Mouse (Mus musculus) liver, adult 2 months (tissue): ENCODE measurements around the gene Unc13b. TPM values are rescaled to one million over a fixed set of nuclear protein-coding genes. Genes with fewer than 3 reads are reported as not detected.
A peak's percentile ranks its signal among the peaks of the same experiment; 100 is the strongest.

Experiments
- DNase-seq: peaks from one replicate; pipeline ENCODE4 v3.0.0-alpha.2; 2011; ENCODE audit warnings: low read depth, low spot score; ENCODE audit errors: extremely low read depth
- H3K27ac ChIP-seq: fragments of 200-500 bp; replicated peaks from 2 replicates; pipeline ENCODE4 v1.5.1; 2012; ENCODE audit warnings: low read depth, mild to moderate bottlenecking, control low read depth, inconsistent platforms, low read length; ENCODE audit not compliant: insufficient read depth
- H3K27me3 ChIP-seq: fragments of 200-500 bp; 2 replicates; pipeline ENCODE4 v1.6.1; 2012; ENCODE audit warnings: mild to moderate bottlenecking, moderate library complexity, low read length, inconsistent platforms; ENCODE audit not compliant: control insufficient read depth, insufficient read depth
- H3K36me3 ChIP-seq: fragments of 200-500 bp; 2 replicates; pipeline ENCODE4 v1.6.1; 2012; ENCODE audit warnings: low read length, inconsistent platforms; ENCODE audit not compliant: control insufficient read depth, insufficient read depth
- H3K4me1 ChIP-seq: fragments of 200-500 bp; 2 replicates; pipeline ENCODE4 v1.6.1; 2011; ENCODE audit warnings: low read length; ENCODE audit not compliant: control insufficient read depth, insufficient read depth
- H3K4me3 ChIP-seq: fragments of 200-500 bp; 2 replicates; pipeline ENCODE4 v1.5.1; 2011; ENCODE audit warnings: low read depth, mild to moderate bottlenecking, control low read depth, low read length, moderate library complexity; ENCODE audit not compliant: insufficient read depth
- H3K79me2 ChIP-seq: fragments of 200-500 bp; 2 replicates; pipeline ENCODE4 v1.6.1; 2012; ENCODE audit warnings: inconsistent platforms, mild to moderate bottlenecking, low read length, moderate library complexity; ENCODE audit not compliant: control insufficient read depth, insufficient read depth
- H3K9ac ChIP-seq: fragments of 200-500 bp; 2 replicates; pipeline ENCODE4 v1.6.1; 2012; ENCODE audit warnings: low read depth, mild to moderate bottlenecking, control low read depth, inconsistent platforms, low read length
- CTCF ChIP-seq: fragments of 200-500 bp; IDR thresholded peaks from 2 replicates; pipeline ENCODE4 v1.5.1; 2011; ENCODE audit warnings: low read depth, low read length, control low read depth
- POLR2A ChIP-seq: fragments of 200-500 bp; IDR thresholded peaks from 2 replicates; pipeline ENCODE4 v1.6.1; 2011; ENCODE audit warnings: low read length, control low read depth; ENCODE audit not compliant: insufficient read depth; ENCODE audit errors: extremely low read depth
- WGBS: fragments of 180-500 bp; shearing (Covaris S2); methylation state at CpG from one replicate; pipeline ENCODE4 v1.1.7; 2018; 5-methylcytosine and 5-hydroxymethylcytosine counted together
- polyA plus RNA-seq: library from polyadenylated mRNA; depleted of rRNA; stranded (reverse); fragments of >200 nt; gene quantifications from 2 replicates; pipeline ENCODE4 v1.2.3, GENCODE M21; 2012
- total RNA-seq: library from RNA; depleted of rRNA; stranded (reverse); fragments of >200 nt; gene quantifications from 2 replicates; pipeline ENCODE4 v1.2.3, GENCODE M21; 2014

The Unc13b gene
- total and polyA plus RNA-seq, 2 experiments: 2.6 to 3.7 TPM

DNA sequence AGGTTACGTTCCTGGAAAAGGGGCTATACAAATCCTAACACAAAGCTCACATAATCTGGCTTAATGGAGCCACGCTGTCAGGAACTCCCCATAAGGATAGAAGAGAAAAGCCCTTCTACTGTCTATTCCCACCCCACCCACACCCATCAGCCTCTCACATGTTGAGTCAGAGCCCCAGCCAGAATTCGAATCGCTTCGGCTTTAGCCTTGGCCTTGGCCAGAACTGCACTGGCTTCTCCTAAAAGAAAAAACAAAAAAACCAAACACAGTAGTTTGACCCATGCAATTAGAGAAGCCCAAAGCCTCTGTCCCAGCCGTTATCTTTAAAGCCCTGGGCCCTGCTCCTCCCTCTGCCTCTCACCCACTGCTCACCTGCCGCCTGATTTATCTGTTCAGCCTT, 29.6 kb upstream of the Unc13b start:
- Histone ChIP-seq H3K4me3 (no peak overlapping the region), H3K9ac (no peak overlapping the region), H3K4me1 (peaks cover 15% of the 10 kb centered on the region), H3K27me3 (no peaks in the 10 kb centered on the region), H3K27ac (no peak overlapping the region), H3K36me3 (peaks cover 7% of the 10 kb centered on the region; the same call in 1 of the 2 replicates), H3K79me2 (no peaks in the 10 kb centered on the region; the same call in 1 of the 2 replicates)
- DNase-seq: no peak
- 94% methylated on average over 7 of the region's 7 CpGs for WGBS
- TF ChIP-seq POLR2A (no peak), CTCF (no peak)

DNA sequence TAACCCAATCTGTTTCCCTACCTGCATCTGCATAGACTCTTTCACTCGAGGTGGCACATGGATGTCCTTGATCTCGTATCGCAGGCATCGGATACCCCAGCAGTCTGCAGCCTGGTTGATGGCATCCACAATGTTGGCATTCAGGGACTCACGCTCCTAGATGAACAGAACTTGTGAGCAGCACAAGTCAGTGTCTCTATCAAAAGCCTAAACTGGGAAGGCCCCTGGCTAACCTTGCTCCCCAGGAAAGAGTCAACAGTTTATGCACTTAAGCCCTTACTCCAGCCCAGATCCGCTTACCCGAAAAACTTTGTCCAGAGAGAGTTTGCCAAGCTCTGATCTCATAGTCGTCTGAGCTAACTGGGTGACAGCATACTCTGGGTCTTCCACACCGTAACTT, 29.0 kb upstream of the Unc13b start:
- H3K4me1 ChIP-seq: peaks cover 11% of the 10 kb centered on the region
- peaks cover 7% of the 10 kb centered on the region; the same call in 1 of the 2 replicates for H3K36me3 ChIP-seq
- H3K4me3 ChIP-seq: no peak overlapping the region
- TF ChIP-seq CTCF: no peak
- TF ChIP-seq POLR2A: no peak
- H3K27ac ChIP-seq: no peak overlapping the region
- H3K27me3 ChIP-seq: no peaks in the 10 kb centered on the region
- no peak overlapping the region for H3K9ac ChIP-seq
- H3K79me2 ChIP-seq: no peaks in the 10 kb centered on the region; the same call in 1 of the 2 replicates
- 77% methylated on average over 9 of the region's 9 CpGs for WGBS
- DNase-seq: no peak

DNA sequence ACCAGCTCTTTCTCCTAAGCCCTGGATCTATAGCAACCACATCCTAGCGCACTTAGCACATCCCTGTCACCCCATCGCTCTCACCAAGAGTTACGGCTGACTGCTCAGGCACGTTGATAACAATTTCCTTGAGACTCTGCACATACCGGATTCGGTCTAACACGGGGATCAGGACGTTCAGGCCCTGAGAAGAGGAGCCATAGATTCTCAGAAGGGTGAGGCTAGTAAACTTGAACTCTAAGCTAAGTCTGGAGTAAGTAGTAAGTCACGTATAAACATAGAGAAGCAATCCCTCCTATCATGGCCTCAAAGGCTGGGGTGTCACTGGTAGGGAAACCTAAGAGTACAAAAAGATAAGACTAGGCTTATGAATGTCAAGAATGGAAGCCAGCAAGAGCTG, 28.4 kb upstream of the Unc13b start:
- Histone ChIP-seq H3K36me3 (peaks cover 7% of the 10 kb centered on the region; the same call in 1 of the 2 replicates), H3K79me2 (no peaks in the 10 kb centered on the region; the same call in 1 of the 2 replicates), H3K27ac (peak overlapping the region; percentile 78; the same call in 1 of the 2 replicates), H3K9ac (peak overlapping the region; percentile 77), H3K27me3 (no peaks in the 10 kb centered on the region), H3K4me3 (peak overlapping the region; percentile 73), H3K4me1 (peaks cover 6% of the 10 kb centered on the region; the same call in 1 of the 2 replicates)
- 70% methylated on average over 9 of the region's 9 CpGs for whole genome bisulfite sequencing
- DNase-seq: no peak
- TF ChIP-seq POLR2A (no peak), CTCF (no peak)

DNA sequence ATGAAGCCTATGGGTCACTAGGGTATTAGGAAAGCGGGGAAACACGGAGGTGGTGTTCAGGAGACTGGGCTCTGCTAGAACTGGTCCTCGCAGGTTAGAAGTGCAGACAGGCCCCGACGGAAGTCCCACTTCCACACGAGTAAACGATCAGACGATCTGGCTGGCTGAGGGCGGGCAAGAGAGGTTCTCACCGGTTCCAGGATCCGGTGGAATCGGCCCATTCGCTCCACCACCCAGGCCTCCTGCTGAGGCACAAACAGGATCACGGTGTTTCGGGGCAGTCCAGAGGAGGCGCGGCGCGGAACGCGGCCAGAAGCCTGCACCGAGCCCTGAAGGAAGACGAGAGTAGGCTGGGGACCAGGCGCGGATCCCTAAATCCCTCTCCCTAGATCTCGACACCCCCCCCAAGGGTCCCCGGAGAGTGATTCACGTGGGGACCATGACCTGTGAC, 27.9 kb upstream of the Unc13b start:
- WGBS: 1% methylated on average over 28 of the region's 28 CpGs
- H3K36me3 ChIP-seq: peaks cover 7% of the 10 kb centered on the region; the same call in 1 of the 2 replicates
- no peak for DNase-seq

DNA sequence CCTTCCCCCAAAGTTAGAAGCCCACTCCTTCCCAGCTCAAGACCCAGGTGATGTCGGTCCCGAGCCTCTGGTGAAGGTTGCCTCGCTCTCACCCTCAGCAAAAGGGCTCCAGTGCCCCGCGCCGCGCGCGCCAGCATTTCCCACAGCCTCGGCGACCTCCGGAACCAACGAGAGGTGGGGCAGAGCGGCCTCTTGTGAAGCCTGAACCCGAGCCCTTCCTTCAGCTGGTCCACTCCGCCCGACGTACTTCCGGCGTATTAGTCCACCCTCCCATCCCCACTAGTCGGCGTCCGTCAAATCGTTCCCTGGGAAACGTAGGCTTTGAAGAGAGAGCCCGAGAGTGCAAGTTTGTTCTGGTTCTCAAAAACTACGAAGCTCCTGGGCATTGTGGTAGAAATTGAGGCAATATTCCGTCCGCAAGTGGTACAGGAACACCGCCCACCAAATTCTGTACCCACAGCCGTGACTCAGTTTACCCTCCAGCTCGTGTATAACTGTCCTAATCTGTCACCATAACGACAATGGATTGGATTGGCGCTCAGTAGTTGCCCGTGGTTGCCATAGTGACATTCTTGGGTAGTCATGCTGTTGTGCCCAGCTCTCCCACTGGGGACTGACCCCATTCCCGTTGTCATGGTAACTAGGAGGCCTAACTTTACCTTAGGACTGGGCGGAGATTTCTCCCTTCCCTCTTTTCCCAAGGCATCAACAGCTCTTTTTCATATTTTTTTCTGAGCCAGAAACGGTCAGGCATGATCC, 27.3 kb upstream of the Unc13b start, which contains the start of gene Stoml2:
Gene Stoml2, minus strand, starts transcription at position 474 of the 759 bp plus-strand sequence.
- Histone ChIP-seq H3K4me1 (peaks cover 6% of the 10 kb centered on the region; the same call in 1 of the 2 replicates), H3K9ac (peak within 1 kb of the TSS; percentile 77), H3K27ac (peak within 1 kb of the TSS; percentile 78), H3K4me3 (peak within 1 kb of the TSS; percentile 73), H3K79me2 (no peaks in the 10 kb centered on the region; the same call in 1 of the 2 replicates), H3K27me3 (no peaks in the 10 kb centered on the region), H3K36me3 (peaks cover 7% of the 10 kb centered on the region; the same call in 1 of the 2 replicates)
- TF ChIP-seq CTCF: peak; percentile 41
- peak; percentile 83; the same call in 1 of the 2 replicates for TF ChIP-seq POLR2A
- peak; percentile 90 for DNase-seq
- under 1% methylated on average over 38 of the region's 38 CpGs for WGBS

More for the DNA sequence above, 27.9 kb upstream of the Unc13b start:
- peak overlapping the region; percentile 77 for H3K9ac ChIP-seq
- no peak for TF ChIP-seq CTCF
- no peak for TF ChIP-seq POLR2A
- peaks cover 6% of the 10 kb centered on the region; the same call in 1 of the 2 replicates for H3K4me1 ChIP-seq
- no peaks in the 10 kb centered on the region for H3K27me3 ChIP-seq
- peak overlapping the region; percentile 78 for H3K27ac ChIP-seq
- peak overlapping the region; percentile 73 for H3K4me3 ChIP-seq
- H3K79me2 ChIP-seq: no peaks in the 10 kb centered on the region; the same call in 1 of the 2 replicates
